Mouse (Mus musculus): ENCODE measurements around the gene Lrcol1. TPM values are rescaled to one million over a fixed set of nuclear protein-coding genes. Genes with fewer than 3 reads are reported as not detected.

The Lrcol1 gene
- polyA plus RNA-seq (2017; shearing (Covaris generic)): under 1 TPM in 1 of 3 experiments, not detected in 2; 0.49 TPM

GRCm38 (mm10) chr5:110344524-110344923, at the start of gene Lrcol1:
Gene Lrcol1 (plus strand): TSS chr5:110344730.
- ATAC-seq: no peak

- no peak for ATAC-seq
These were observed 47.9 kb upstream of the Lrcol1 start for GRCm38 (mm10) chr5:110296637-110297036.

- peak; percentile 32 for ATAC-seq
These were observed 43.9 kb upstream of the Lrcol1 start for GRCm38 (mm10) chr5:110300591-110300990.

GRCm38 (mm10) chr5:110308861-110309260, 35.7 kb upstream of the Lrcol1 start:
- ATAC-seq: no peak

GRCm38 (mm10) chr5:110313127-110313526, 31.4 kb upstream of the Lrcol1 start:
- ATAC-seq: no peak

- no peak for ATAC-seq
These were observed 14.0 kb upstream of the Lrcol1 start for GRCm38 (mm10) chr5:110330508-110330907.

- no peak for ATAC-seq
These were observed 5.7 kb upstream of the Lrcol1 start for GRCm38 (mm10) chr5:110338792-110339191.

- no peak for ATAC-seq
These were observed 1.8 kb upstream of the Lrcol1 start, which contains the start of gene P2rx2 for GRCm38 (mm10) chr5:110342648-110343284. Gene P2rx2 (minus strand): TSS chr5:110343212.

GRCm38 (mm10) chr5:110345553-110345952, 1.0 kb downstream of the Lrcol1 start:
- ATAC-seq: no peak

GRCm38 (mm10) chr5:110347006-110347405, 2.5 kb downstream of the Lrcol1 start:
- ATAC-seq: no peak

GRCm38 (mm10) chr5:110354716-110355115, 10.2 kb downstream of the Lrcol1 start:
- no peak for ATAC-seq

GRCm38 (mm10) chr5:110357531-110358179, 13.1 kb downstream of the Lrcol1 start:
- peak; percentile 60 for ATAC-seq

- no peak for ATAC-seq
These were observed 16.9 kb downstream of the Lrcol1 start for GRCm38 (mm10) chr5:110361465-110361864.

GRCm38 (mm10) chr5:110362813-110363178, 18.3 kb downstream of the Lrcol1 start:
- peak; percentile 15 for ATAC-seq

GRCm38 (mm10) chr5:110363179-110363821, 18.8 kb downstream of the Lrcol1 start:
- peak; percentile 80 for ATAC-seq

- ATAC-seq: no peak
These were observed 19.5 kb downstream of the Lrcol1 start for GRCm38 (mm10) chr5:110363822-110364545.

- ATAC-seq: peak; percentile 46
These were observed 32.4 kb downstream of the Lrcol1 start for GRCm38 (mm10) chr5:110376802-110377433.

- no peak for ATAC-seq
These were observed 33.7 kb downstream of the Lrcol1 start for GRCm38 (mm10) chr5:110378181-110378583.

- no peak for ATAC-seq
These were observed 34.6 kb downstream of the Lrcol1 start for GRCm38 (mm10) chr5:110379086-110379485.

GRCm38 (mm10) chr5:110379823-110380222, 35.3 kb downstream of the Lrcol1 start:
- ATAC-seq: no peak

GRCm38 (mm10) chr5:110384491-110384890, 40.0 kb downstream of the Lrcol1 start:
- ATAC-seq: no peak

GRCm38 (mm10) chr5:110385263-110385662, 40.7 kb downstream of the Lrcol1 start:
- ATAC-seq: no peak
